8 mouse cellular contexts compared by ENCODE assay signal in the genomic region with DNA sequence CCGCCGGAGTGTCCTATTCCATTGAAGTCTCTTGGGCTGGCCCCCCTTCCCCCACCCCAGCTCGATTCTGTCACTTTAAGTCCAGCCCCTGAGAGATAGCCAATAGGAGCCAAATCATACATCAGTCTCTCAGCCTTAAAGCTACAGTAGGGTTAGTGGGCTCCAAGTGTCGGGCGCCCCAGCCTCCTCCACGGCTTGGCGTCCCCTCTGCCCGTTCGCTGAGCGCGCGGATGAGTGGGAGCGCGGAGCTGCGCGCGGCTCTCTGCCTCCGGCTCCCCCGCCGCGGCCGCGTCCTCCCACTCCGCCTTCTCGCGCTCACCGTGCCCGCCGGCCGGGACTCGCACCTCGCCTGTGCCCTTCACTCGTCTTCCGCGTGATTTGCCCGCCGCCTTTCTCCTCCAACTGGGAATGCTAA.
A peak's percentile ranks its signal among the peaks of the same experiment; 100 is the strongest.
DNase-seq lines count a peak whose midpoint lies in the region; ATAC-seq and TF ChIP-seq lines count a peak whose summit lies in the region.

No protein-coding gene starts in this region.

- H3K9ac ChIP-seq in intestine, postnatal 0 days (ENCODE audit: low read depth, low read length), result no peak overlapping the region
- peak overlapping the region; percentile 59 for H3K9ac ChIP-seq in midbrain, embryonic 13.5 days (replicated peaks)

- H3K36me3 ChIP-seq in intestine, postnatal 0 days (ENCODE audit: control insufficient read depth, insufficient read depth), result no peaks in the 10 kb centered on the region
- no peaks in the 10 kb centered on the region for H3K36me3 ChIP-seq in midbrain, embryonic 13.5 days

- peaks cover 64% of the 10 kb centered on the region for H3K27me3 ChIP-seq in intestine, postnatal 0 days (replicated peaks; ENCODE audit: control insufficient read depth, insufficient read depth, low read length)
- H3K27me3 ChIP-seq in midbrain, embryonic 13.5 days, result peaks cover 84% of the 10 kb centered on the region

- under 1% methylated on average over 37 of the region's 37 CpGs for WGBS in intestine, postnatal 0 days
- WGBS in midbrain, embryonic 13.5 days, result under 1% methylated on average over 37 of the region's 37 CpGs

- H3K27ac ChIP-seq in intestine, postnatal 0 days (ENCODE audit: low read depth, low read length), result no peak overlapping the region
- H3K27ac ChIP-seq in midbrain, embryonic 13.5 days, result no peak overlapping the region

- H3K4me2 ChIP-seq in intestine, postnatal 0 days (replicated peaks; ENCODE audit: low read depth), result peak overlapping the region; percentile 69
- peak overlapping the region; percentile 82 for H3K4me2 ChIP-seq in midbrain, embryonic 13.5 days (replicated peaks)

- peak; percentile 29 for DNase-seq in adrenal gland, postnatal 25 days
- DNase-seq in cerebellum, postnatal 25 days, result peak; percentile 74 to 78
- DNase-seq in gastrocnemius, postnatal 10 days, result peak; percentile 22
- peak; percentile 16 to 49 for DNase-seq in left cerebral cortex, postnatal 10 days (ENCODE audit: extremely low spot score in 1 of 2, low spot score in 2 of 2)
- DNase-seq in telencephalon, adult 2 months (ENCODE audit: low read depth, low spot score), result peak; percentile 45
- DNase-seq in urinary bladder, adult 2 months (ENCODE audit: low spot score), result no peak

- no peaks in the 10 kb centered on the region for H3K9me3 ChIP-seq in intestine, postnatal 0 days (ENCODE audit: control insufficient read depth)
- no peaks in the 10 kb centered on the region for H3K9me3 ChIP-seq in midbrain, embryonic 13.5 days

- no peak for ATAC-seq in intestine, postnatal 0 days
- peak; percentile 91 for ATAC-seq in midbrain, embryonic 13.5 days

- H3K4me1 ChIP-seq in intestine, postnatal 0 days (replicated peaks; ENCODE audit: control insufficient read depth, insufficient read depth, low read length), result 0 out of 2 replicates have a peak, but pooled peaks cover 5% of the 10 kb centered on the region
- peaks cover 27% of the 10 kb centered on the region for H3K4me1 ChIP-seq in midbrain, embryonic 13.5 days (replicated peaks)

- intact Hi-C loops in left cerebral cortex, postnatal 10 days (cut with DNase I), result no loop called here

- H3K4me3 ChIP-seq in intestine, postnatal 0 days (ENCODE audit: low read depth, low read length), result peak overlapping the region; percentile 40
- peak overlapping the region; percentile 55 for H3K4me3 ChIP-seq in midbrain, embryonic 13.5 days (replicated peaks)

- TF ChIP-seq CTCF in intestine, postnatal 0 days (IDR thresholded peaks at IDR 0.05; ENCODE audit: low read depth), result no peak
